Mouse (Mus musculus) mouse embryonic stem cell (cell line): ENCODE measurements around the gene Wipf1.

Experiments
- in situ Hi-C, 2 experiments: fragments of 300-500 bp; cut with MboI; formaldehyde crosslinking; loops; 1 replicate in 1 of 2; 3 replicates in 1 of 2; pipeline ENCODE4 v1.14.3; 2019 to 2020; ENCODE audit warnings: low sequenced_read_pairs in 2 of 2, low pct_unique_long_range_greater_than_20kb in 1 of 2, mixed read lengths in 1 of 2; ENCODE audit not compliant: unreplicated experiment in 1 of 2

Wipf1 gene

DNA sequence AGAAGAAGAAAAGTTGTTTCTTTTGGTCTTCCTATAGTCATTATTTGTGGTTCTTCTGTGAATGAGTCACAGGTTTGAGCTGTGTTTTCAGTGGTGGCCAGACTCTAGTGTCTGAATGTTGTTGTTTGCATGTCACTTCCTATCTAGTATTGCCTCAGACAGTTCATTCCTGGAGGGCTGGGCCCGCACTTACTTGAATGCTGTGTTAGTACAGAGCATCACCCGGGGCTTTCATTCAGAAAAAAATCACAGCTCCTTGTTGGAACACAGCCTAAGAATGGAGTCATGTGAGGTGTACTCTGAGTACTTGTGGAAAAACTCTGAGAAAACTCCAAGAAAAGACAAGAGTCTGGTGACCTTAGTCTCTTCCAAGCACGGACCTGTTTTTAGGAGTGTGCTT lies 23.4 kb upstream of the Wipf1 start:
- in situ Hi-C loops, result no loop called here

DNA sequence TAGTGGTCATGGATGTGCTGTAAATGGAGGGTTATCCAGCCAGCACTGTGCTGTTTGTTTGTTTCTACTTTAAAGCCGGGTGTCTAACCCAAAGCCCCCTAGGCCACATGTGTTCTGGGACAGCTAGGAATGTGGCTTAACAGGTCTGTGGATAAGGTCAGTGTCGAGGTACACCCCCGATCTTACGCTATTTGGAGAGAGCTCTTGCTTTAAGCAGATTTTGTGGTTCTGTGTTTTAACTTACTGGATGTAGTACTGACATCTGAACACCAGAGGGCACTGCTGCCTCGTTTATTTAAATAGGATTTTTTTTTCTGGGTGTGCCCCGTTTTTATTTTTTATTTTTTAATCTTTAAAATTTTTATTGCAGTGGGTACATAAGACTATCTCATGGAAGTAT lies 21.2 kb upstream of the Wipf1 start:
- in situ Hi-C loops, result no loop called here

DNA sequence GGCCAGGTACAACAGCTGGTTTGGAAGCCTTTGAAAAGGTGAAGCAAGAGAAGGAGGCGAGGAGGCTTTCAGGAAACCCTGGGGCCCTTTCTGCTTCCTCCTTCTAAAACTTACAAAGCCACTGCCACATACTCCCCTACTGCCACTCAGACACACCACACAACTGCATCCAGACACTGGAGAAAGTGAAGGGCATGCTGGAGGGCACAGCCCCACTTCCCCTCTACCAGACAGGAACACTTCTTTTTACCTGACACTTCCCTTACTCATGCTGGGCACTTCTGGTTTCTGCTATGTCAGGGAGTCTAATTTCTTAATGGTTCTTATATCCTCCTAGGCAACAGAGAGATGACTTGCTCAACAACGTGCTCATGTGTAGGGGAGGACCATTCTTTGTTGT lies 19.0 kb upstream of the Wipf1 start:
- in situ Hi-C loops, result no loop called here

DNA sequence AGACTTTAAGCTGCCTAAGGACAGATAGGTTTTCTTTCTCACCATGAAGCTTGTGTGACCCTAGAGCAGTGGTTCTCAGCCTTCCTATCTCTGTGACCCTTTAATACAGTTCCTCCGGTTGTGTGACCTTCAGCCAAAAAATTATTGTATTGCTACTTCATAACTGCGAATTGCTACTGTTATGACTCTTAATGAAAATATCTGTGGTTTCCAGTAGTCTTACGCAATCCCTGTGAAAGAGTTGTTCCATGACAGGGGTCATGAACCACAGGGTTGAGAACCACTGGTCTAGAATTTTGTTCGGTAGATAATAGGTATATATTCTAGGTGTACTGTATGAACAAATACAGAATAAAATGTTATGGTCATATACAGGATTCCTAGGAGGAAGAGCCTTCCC lies 17.7 kb upstream of the Wipf1 start:
- in situ Hi-C loops, result no loop called here

DNA sequence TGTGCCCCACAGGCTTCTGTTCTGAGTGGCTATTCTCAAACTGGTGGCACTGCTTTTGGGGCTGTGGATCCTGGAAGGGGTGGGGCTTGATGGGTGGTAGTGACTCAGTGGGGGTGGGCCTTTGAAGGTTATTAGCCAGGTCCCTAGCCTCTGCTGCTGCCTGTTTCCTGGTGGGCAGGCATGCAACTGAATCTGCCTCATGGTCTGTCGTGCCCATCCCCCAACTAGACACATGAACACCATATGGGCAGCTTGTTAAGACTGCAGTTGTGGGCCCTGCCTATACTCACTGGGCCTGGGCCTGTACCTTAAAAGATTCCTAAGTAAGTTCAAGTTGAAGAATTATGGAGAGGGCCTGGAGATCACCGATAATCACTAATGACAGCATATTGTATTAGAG lies 16.0 kb upstream of the Wipf1 start:
- in situ Hi-C loops, result no loop called here

DNA sequence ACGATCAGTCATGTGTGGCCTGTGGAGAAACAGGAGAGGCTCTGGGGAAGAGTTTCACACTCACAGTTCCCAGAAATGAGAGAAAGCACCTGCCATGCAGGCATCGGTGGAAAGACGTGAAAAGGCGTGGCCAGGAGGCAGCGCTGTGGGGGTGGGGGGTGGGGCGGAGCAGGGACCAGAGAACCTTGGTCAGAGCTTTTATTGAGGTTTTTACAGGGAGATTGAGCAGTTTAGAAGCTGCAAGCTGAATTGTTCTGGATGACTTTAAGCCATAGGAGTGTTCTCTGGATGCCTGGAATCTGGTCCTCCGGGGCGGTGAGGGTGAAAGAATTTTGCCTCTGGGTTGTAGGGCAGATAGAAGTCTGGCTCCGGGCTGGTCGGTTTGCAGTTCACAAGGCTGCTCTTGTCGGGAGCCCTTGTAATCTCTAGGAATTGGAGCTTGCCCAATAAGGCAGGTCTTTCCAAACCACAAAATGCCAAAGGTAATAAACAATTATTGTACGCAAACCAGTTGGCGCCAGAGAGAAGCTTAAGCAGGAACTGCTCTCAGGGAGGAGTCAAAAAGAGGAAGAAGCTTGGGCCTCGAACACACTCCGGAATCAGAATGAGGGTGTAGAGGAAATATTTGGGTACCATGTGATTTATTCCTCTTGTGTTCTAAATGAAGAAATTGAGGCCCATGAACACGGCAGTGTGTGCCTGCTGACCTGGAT lies 11.1 kb upstream of the Wipf1 start:
- in situ Hi-C loops, result no loop called here

DNA sequence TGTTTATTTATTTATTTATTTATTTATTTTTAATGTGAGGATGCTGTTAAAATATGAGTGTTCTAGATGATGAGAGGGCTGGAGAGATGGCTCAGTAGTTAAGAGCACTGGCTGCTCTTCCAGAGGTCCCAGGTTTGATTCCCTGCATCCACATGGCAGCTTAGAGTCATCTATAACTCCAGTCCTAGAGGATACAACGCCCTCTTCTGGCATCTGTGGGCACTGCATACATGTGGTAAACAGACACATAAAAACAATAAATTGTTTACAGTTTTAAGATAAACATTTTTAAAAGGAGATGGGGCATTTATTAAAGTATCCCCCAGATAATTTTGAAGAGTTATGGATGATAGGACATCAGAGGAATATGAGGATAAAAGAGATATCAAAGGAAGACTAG lies 10.2 kb upstream of the Wipf1 start:
- in situ Hi-C loops, result no loop called here

DNA sequence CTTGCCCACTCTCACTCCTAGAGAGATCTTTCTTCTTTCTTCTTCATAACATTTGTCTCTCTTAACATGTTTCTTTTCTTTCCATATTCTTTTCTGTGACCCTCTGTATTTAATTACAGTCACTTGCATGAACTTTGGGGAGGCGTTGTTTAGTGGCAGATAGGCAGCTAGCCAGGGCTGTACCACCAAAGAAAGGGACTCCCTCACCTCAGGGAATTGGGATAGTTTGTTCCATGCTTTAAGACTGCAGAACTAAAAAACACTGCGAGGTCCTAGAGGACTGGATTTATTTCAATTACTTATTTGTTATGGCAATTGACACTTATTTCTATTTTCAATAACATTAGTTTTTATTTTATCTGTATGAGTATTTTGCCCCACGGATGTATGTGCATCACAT lies 9.6 kb upstream of the Wipf1 start:
- in situ Hi-C loops, result no loop called here

DNA sequence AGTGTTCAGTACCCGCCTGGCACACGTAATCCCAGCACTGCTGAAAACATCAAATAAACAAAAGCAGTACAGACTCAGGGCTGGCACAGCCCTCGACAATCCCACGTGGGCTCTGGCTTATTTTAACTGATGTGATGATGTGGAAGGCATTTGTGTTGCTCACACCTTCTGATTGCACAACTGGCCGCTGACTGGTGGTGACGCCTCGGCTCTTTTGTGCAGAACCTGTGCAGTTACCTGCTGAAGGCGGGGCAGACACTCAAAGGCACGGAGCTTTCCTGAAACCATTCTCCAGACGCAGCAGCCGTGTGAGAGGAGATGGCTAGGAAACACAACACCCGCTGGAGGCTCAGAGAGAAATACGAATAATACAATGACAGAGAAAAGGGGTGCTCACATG lies 9.1 kb upstream of the Wipf1 start:
- in situ Hi-C loops, result no loop called here

DNA sequence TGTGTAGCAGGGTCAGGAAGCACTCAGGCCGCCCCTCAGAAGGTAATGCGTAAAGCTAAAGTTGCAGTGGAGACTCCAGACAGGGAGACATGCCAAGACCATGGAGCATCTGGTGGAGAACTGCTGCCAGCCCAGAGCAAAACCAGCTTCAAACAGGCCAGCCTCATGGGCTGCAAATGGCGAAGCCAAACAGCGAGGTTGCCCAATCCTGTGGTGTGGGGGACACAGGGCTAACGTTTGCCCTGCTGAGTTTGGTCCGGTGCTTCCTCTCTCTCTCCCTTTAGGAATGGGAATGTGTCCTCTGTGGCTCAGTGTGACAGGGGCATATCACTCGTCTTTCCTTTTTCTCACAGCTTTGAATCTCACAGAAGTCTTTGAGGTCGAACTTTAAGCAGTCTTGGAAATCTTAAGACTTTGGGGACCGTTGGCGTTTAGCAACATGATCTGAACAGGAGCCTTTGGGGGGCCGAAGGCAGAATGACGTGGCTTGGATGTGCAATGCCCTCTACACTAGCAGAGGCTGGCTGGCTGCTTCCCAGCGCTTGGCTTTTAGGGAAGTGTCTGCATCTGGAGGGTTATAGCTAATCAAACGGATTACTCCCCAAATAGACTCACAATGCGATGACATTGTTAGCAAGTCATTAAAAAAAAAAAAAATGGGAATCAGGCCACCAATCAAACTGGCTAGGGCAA lies 6.7 kb upstream of the Wipf1 start:
- in situ Hi-C loops, result no loop called here

DNA sequence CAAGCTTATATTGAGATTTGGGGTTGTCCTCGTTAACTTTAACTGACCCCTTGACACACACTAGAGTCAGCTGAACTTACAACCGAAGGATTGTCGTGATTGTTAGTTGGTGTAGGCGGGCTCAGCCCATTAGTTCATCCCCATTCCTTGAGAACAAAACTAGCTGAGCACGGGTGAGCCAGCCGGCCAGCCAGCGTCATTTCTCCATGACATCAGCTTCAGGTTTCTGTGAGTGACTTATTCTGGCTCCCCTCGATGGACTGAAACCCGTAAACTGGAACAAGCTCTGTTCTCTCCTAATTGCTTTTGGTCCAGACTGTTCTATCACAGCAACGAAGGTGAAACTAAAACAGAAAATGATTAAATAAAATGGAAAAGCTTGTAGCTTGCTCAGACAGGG lies 5.2 kb upstream of the Wipf1 start:
- in situ Hi-C loops, result no loop called here

DNA sequence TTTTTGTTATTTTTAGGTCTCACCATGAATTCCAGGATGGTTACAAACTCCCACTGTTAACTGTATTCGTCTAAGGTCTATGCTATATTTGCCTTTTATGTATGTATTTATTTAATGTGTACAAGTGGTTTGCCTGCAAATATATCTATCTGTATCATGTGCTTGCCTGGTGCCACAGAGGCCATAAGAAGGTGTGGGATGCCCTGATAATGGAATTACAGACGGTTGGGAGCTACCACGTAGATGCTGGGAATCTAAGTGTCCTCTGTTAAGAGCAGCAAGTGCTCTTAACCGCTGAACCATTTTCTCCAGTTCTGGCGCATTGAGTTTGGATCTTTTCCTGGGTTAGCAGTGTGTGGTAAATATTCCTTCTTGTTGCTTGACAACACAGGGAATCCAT lies 953 bp upstream of the Wipf1 start:
- in situ Hi-C loops, result no loop called here

DNA sequence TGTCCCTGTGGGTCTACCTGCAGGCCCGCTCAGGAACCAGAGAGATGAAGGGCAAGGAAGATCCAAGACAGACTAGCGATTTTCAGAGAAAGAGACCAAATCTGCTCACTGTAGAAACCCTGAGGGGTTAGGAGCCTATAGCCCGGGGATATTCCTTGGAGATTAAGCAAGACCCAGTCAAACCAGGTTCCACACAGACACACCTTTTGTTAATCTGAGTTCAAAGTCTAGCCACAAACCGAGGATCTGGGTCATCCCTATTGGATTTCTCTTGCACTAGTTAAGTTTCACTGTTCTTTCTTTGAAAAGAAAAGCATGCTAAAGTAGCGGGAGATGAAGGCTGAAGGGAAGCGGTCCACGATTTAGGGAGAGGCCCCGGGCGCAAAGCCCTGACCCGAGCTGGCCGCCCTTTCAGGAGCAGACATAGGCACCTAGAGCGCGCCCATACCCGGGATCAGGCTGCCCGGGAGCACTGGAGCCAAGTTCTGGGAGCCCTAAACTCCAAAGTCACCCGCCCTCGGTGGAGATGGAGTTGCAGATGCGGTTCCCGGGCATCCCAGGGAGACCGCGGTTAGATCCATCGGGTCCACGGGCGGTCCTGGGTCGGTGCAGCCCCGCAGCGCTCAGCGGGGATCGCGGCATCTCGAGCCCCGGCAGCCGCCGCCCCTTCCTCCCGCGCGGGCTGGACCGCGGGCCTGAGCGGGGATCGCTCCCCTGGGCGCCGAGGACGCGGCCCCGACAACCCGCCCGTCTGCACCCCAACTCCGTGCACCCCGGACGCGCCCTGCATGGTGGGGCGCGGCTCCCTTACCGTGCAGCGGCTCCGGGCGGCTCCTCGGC lies 798 bp downstream of the Wipf1 start:
- in situ Hi-C loops, result no loop called here

DNA sequence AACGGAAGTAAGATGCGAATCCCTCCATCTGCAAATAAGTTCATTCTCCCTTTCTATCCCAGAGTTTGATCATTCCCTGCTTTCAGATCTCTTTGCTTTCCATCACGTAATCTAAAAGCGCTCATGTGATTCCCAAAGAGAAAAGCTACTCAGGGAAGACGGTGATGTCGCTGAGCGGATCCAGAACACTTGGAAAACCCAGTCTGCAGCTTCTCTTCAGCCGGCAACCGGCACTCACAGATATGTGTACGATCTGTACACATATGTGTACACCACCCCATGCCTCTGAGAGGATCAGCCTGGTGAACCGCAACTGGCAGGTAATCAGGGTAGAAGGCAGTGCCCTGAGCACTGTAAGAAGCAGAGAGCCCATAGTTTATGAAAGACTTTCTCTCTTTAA lies 1.6 kb downstream of the Wipf1 start:
- in situ Hi-C loops, result no loop called here

DNA sequence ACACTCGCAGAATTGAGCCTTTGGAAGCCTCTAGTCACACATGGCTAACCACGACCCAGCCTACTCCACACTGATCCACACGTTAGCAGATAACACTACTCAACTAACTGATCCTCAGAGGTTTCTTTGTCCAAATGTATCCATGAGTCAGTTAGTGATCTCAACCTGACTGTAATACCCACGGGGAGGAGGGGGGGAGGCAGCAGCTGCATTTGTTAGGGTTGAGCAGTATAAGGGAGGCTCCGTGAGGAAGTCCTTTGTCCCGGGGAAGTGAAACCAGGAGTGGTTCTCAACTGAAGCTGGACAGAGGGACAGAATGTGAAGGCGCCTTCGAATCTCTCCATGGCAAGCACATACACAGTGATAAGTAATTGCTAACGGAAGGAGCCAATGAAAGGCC lies 2.8 kb downstream of the Wipf1 start:
- in situ Hi-C loops, result no loop called here

DNA sequence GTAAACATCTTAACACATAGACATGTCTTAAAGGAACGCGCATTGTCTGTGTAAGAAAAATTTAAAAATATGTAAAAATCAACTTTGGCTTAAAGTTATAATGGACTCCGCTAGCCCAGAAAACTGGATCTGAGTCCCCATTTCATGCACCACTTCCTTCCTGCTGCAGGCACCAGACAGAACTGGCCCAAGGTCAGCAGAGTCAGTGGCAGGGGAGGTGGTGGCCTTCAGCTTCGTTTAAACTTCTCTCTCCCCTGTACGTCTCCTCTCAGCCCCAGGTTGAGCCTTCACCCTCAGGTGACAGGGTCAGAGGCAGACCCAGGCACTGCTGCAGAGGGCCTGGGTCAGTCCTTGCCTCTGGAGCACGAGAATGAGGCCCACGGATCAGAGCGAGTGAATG lies 6.6 kb downstream of the Wipf1 start:
- in situ Hi-C loops, result no loop called here

DNA sequence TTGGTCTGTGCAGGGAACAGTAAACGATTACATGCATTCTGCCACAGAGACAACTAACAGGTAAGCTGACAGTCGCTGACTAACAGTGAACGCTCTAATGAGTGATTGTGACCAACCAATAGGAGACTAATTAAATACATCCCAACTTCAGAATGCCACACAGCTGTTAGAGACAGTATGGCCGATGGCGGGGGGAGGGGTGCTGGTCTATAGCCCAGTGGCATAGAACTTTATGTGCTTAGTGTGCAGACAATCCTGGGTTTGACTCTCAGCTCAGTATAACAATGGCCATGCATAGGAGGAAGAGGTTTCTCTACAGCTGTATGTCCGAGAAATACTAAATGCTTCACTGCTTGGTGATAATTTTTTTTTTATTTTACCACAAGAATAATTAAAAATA lies 7.2 kb downstream of the Wipf1 start:
- in situ Hi-C loops, result no loop called here

DNA sequence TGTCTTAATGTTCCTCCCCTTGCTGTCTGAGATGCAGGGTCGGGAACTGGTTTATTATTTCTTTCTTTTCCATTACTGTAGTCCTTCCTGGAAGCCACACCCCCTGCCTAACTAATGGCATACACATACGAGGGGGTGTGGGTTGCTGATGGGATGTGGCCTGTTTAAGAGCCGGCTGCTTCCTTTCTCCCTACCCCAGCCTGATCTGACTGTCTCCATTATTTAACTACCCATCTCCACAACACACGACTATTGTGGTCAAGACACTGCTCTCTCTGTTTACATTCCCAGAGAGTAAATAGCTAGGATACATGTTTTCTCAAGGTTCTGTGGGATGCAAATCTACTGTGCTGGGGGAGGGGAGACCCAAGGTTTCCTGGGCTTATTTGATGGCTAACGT lies 7.8 kb downstream of the Wipf1 start:
- in situ Hi-C loops, result no loop called here

DNA sequence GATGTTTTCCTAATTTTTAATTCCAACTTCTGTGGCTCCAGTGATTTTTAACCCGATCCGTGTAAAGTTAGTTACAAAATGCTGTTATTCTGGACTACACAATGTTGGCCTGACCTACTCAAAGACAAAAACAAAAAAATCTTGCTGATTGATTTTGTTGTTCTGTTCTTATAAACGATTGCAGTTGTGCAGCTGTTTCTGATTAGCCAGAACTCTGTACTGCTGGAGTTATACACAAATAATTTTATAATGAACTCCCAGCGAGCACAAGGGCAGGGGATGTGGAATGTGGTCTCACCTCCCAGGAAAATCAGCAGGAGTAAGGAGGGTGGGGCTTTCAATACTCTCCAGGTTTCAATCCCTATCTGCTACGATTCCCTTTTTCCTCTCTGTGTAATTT lies 10.6 kb downstream of the Wipf1 start:
- in situ Hi-C loops, result no loop called here

DNA sequence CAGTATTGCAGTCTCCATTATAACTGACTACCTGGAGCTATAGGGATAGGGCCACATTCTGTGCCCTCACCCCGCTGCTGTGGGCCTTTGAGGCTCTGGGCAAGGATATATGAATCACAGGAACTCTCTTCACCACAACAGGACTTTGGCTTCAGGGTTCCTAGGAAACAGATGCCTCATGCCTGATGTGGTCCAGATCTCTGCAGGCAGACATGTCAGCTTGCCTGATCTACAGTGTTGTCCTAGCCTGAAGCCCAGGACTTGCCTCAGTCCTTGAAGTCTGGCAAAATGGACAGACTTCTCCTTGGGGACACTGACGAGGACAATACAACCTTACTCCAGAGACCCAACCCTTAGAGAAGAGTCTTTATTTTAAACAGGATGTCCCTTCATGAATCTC lies 11.2 kb downstream of the Wipf1 start:
- in situ Hi-C loops, result no loop called here
